Mouse (Mus musculus) forebrain, embryonic 14.5 days (tissue): ENCODE results near the gene Tusc2. TPM values are rescaled to one million over a fixed set of nuclear protein-coding genes. Genes with fewer than 3 reads are reported as not detected.
"Not testable (repeated sequence)": the region's sequence is repeated elsewhere in the genome, so short reads cannot be mapped to it uniquely, and the experiment has no call there.

Source experiments
- ATAC-seq: fragments of 200-750 bp; cut with Nextera tagmentation; 2 replicates; pipeline ENCODE4 v1.8.0; 2017; ENCODE audit warnings: mild to moderate bottlenecking, moderate library complexity
- DNase-seq: peaks from one replicate; pipeline ENCODE4 v3.0.0-alpha.2; 2015; ENCODE audit warnings: low spot score
- H3K27ac ChIP-seq: fragments of 300-500 bp; sonication (generic); 2 replicates; pipeline ENCODE4 v1.5.1; 2014; ENCODE audit warnings: low read depth, mild to moderate bottlenecking, control low read depth, low read length, moderate library complexity
- H3K27me3 ChIP-seq: fragments of 300-500 bp; sonication (generic); replicated peaks from 2 replicates; pipeline ENCODE4 v1.6.1; 2014; ENCODE audit warnings: low read length, control low read depth, mixed read lengths; ENCODE audit not compliant: control insufficient read depth, insufficient read depth
- H3K36me3 ChIP-seq: fragments of 300-500 bp; sonication (generic); 2 replicates; pipeline ENCODE4 v1.6.1; 2014; ENCODE audit warnings: low read length, control low read depth; ENCODE audit not compliant: control insufficient read depth, insufficient read depth
- H3K4me1 ChIP-seq: fragments of 300-500 bp; sonication (generic); 2 replicates; pipeline ENCODE4 v1.6.1; 2014; ENCODE audit warnings: antibody characterized with exemption, low read length, control low read depth; ENCODE audit not compliant: control insufficient read depth, insufficient read depth
- H3K4me2 ChIP-seq: fragments of 300-500 bp; sonication (generic); 2 replicates; pipeline ENCODE4 v1.6.1; 2014; ENCODE audit warnings: mild to moderate bottlenecking, control low read depth, low read length
- H3K4me3 ChIP-seq: fragments of 300-500 bp; sonication (generic); 2 replicates; pipeline ENCODE4 v1.5.1; 2014; ENCODE audit warnings: low read depth, low read length, control low read depth
- H3K9ac ChIP-seq: fragments of 300-500 bp; sonication (generic); 2 replicates; pipeline ENCODE4 v1.6.1; 2014; ENCODE audit warnings: mild to moderate bottlenecking, low read length, control low read depth, moderate library complexity
- H3K9me3 ChIP-seq: fragments of 300-500 bp; sonication (generic); replicated peaks from 2 replicates; pipeline ENCODE4 v1.6.1; 2016; ENCODE audit warnings: low read length, control low read depth, mixed read lengths; ENCODE audit not compliant: control insufficient read depth
- WGBS: fragments of 180-500 bp; shearing (Covaris S2); extraction: QIAGEN DNeasy Blood & Tissue Kit; methylation state at CpG from one replicate; pipeline ENCODE4 v1.1.7; 2014; 5-methylcytosine and 5-hydroxymethylcytosine counted together
- polyA plus RNA-seq: library from polyadenylated mRNA; unstranded; fragments of >200 nt; fragmentation: Nextera tagmentation; extraction: Ambion mirVana; gene quantifications from 2 replicates; pipeline ENCODE4 v1.2.1, GENCODE M21; 2014

The Tusc2 gene
- polyA plus RNA-seq, 1 experiment from 2014 or later, result 107 TPM

DNA sequence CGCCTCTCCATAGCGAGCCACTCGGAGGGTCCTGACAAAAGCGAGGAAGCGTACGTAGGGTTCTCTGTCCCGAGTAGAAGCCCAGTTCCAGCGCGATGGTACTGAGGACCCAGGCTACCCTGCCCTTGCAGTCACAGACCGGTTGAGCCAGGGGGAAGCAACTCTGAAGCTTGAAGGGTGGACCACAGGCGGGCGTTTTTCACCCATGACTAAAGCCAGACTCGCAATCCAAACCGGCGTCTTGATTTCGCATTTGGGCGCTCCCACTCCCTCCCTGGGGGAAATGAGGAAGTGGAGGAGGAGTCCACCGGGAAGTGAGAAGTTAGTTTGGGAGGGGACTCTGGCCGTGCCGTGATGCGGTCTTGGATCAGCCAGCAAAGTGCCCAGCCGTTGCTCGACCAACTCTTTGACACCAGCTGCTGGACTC lies 8.0 kb upstream of the Tusc2 start:
- no peak for DNase-seq
- H3K4me3 ChIP-seq, result peak overlapping the region; percentile 63
- H3K4me1 ChIP-seq, result peaks cover 31% of the 10 kb centered on the region
- peaks cover 31% of the 10 kb centered on the region for H3K36me3 ChIP-seq
- H3K4me2 ChIP-seq, result peak overlapping the region; percentile 89
- H3K27me3 ChIP-seq, result peaks cover 30% of the 10 kb centered on the region
- ATAC-seq, result no peak
- H3K9me3 ChIP-seq, result no peaks in the 10 kb centered on the region
- H3K27ac ChIP-seq, result peak overlapping the region; percentile 82
- peak overlapping the region; percentile 88 for H3K9ac ChIP-seq
- WGBS, result under 1% methylated on average over 23 of the region's 23 CpGs

DNA sequence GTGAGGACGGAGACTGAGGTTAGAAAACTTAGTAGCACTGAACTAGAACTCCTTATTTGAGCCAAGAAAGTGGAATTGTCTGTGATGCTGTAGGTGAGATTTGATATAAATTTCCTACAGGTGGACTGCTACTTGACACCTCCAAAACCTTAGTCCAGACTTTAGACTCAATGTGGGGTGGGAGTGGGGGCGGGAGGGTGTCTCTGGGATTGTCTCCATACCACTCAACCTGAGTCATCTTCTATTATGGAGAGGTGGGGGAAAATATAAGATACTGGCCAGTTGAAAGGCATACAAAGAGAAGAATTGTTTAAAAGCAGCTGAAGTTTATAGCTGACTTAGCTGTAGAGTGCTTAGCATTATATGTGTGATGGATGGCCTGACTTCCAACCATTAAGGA lies 7.4 kb upstream of the Tusc2 start:
- peaks cover 38% of the 10 kb centered on the region for H3K36me3 ChIP-seq
- 43% methylated on average over 2 of the region's 2 CpGs for WGBS
- no peak overlapping the region for H3K27ac ChIP-seq
- peak overlapping the region; percentile 88 for H3K9ac ChIP-seq
- H3K4me1 ChIP-seq, result peaks cover 31% of the 10 kb centered on the region
- H3K4me2 ChIP-seq, result peak overlapping the region; percentile 89
- ATAC-seq (no peak), DNase-seq (no peak)
- no peaks in the 10 kb centered on the region for H3K9me3 ChIP-seq
- peaks cover 25% of the 10 kb centered on the region for H3K27me3 ChIP-seq
- peak overlapping the region; percentile 63 for H3K4me3 ChIP-seq

DNA sequence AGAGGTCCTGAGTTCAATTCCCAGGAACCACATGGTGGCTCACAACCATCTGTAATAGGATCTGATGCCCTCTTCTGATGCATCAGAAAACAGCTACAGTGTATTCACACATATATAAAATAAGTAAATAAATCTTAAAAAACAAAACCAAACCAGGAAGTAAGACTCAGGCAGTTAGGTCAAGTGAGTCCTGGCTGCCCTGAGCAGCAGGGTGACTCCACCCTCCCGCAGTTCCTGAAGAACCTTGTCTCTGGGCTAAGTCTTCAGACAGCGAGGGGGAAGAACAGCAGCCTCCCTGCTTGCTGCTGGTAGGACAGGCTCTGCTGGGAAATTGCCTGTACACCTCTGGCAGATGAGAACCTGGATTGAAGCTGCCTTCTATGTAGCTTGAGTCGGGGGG lies 6.7 kb upstream of the Tusc2 start:
- WGBS, result 84% methylated on average over 3 of the region's 3 CpGs
- Histone ChIP-seq H3K9ac (peak overlapping the region; percentile 41; the same call in 1 of the 2 replicates), H3K4me2 (peak overlapping the region; percentile 89; the same call in 1 of the 2 replicates), H3K27ac (no peak overlapping the region), H3K36me3 (peaks cover 44% of the 10 kb centered on the region), H3K4me1 (peaks cover 29% of the 10 kb centered on the region), H3K9me3 (no peaks in the 10 kb centered on the region), H3K27me3 (peaks cover 19% of the 10 kb centered on the region), H3K4me3 (0 out of 2 replicates have a peak overlapping the region, but pooled peaks have one; percentile 63)
- ATAC-seq (no peak), DNase-seq (no peak)

DNA sequence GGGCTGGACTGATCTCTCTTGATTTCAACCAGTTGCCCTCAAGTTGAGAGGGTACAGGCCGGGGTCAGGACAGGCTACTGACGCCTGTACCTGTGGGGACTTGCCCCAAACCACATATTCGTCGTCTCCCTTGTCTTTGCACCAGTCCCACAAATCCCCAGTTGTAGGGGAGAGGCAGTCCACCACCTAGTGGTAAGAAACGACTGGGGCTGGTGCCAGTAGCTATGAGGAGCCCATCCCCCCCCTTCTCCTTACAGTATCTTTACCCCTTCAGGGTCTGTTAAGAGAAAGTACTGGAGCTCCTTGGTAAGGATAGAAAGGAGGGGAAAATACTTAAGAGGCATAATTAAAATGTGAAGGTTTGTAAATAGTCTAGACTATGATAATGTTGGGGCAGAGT lies 2.5 kb downstream of the Tusc2 start:
- not testable (repeated sequence) for H3K4me3 ChIP-seq, DNase-seq, H3K9ac ChIP-seq, H3K9me3 ChIP-seq, H3K27me3 ChIP-seq, H3K4me2 ChIP-seq, H3K27ac ChIP-seq, ATAC-seq
- Histone ChIP-seq H3K4me1 (peaks cover 24% of the 10 kb centered on the region), H3K36me3 (peaks cover 41% of the 10 kb centered on the region)
- 46% methylated on average over 5 of the region's 5 CpGs for WGBS

DNA sequence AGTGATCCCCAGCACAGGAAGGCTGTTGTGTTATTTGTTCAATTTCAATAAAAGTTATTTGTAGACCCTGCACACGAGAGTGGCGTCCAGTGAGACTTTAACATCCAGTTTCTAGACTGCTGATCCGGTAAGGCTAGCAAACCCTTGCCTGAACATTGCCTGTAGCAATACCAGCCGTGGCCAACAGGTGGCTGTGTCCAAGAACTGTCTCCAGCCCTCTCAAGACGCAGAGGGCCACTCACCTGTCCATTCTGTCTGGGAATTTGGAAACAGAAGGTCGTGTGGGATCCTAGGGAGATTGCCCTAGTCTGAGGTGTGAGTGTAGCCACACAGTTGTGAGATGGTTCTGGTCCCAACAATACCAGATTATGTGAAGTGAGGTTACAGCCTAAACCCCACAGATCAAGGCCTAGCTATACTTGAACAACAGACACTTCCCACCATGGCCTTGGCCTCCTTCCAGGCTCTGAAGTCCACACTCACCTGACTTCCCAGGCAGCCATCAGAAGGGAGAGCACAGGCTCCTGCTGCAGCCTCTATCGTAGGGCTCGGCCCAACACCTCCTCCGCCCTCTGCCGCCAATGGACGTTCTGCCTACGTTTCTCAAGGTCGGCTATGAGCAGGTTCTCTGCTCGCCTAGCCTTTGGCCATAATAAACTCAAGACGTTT lies 3.1 kb downstream of the Tusc2 start:
- DNase-seq, result peak; percentile 73
- Histone ChIP-seq H3K4me2 (0 out of 2 replicates have a peak overlapping the region, but pooled peaks have one; percentile 0), H3K9me3 (no peaks in the 10 kb centered on the region), H3K36me3 (peaks cover 41% of the 10 kb centered on the region), H3K27ac (no peak overlapping the region), H3K27me3 (no peaks in the 10 kb centered on the region), H3K4me1 (peaks cover 31% of the 10 kb centered on the region), H3K9ac (no peak overlapping the region), H3K4me3 (no peak overlapping the region)
- 60% methylated on average over 15 of the region's 15 CpGs for WGBS
- no peak for ATAC-seq

DNA sequence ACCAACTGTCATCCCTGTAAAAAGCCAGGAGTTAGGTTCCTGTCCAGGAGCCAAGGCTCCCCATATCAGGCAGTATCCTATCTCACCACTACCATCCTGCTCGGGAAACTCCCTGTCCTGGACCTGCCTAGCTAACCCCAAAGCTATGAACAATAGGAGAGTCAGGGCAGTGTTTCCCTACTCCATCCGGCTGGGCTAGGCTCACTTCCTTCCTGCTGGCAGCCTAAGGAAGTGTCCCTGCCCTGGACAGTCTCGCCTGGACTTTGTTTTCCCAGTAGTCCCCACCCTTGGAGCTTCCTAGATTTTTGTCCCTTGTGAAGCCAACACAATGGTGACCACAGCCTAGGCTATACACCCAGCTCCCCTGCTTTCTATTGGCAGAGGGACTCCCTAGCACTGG lies 3.8 kb downstream of the Tusc2 start:
- Histone ChIP-seq H3K9ac (no peak overlapping the region), H3K27ac (no peak overlapping the region), H3K4me1 (peaks cover 31% of the 10 kb centered on the region), H3K27me3 (no peaks in the 10 kb centered on the region), H3K9me3 (no peaks in the 10 kb centered on the region), H3K36me3 (peaks cover 41% of the 10 kb centered on the region), H3K4me3 (no peak overlapping the region), H3K4me2 (no peak overlapping the region)
- ATAC-seq (no peak), DNase-seq (no peak)
- WGBS, result 64% methylated on average over 3 of the region's 3 CpGs

DNA sequence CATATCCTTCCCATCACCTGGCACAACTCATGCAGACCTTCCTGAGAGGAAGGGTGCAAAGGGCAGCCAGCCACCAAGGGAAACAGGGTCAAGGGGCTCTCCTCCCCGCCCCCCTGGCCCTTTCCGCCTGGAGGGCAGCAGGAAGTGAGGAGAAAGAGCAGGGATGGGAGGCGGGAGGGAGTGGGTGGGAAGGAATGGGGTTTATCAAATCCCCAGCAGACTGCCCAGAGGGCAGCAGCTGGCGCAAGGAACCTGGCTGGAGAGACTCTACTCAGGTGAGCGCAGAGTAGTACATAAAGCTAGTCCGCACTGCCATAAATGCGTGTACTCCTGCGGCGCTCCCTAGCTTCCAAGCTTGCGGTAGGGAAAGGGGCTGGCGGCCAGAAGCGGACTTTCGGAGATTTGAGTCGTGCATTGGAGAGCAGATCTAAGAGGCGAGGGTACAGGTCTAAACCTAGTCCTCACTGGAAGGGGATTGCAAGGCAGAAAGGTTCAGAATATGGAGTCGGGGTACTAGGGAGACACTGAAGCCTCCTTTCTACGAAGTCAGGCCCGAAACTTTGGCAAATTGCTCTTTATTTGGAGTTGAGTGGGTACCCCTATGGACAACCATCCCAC lies 4.8 kb downstream of the Tusc2 start, which contains the start of gene Hyal2:
Gene Hyal2 (plus strand): TSS at position 244 of the 618 bp plus-strand sequence.
- peak within 1 kb of the TSS; percentile 77 for H3K27ac ChIP-seq
- no peaks in the 10 kb centered on the region for H3K9me3 ChIP-seq
- H3K36me3 ChIP-seq, result peaks cover 43% of the 10 kb centered on the region
- no peak for ATAC-seq
- H3K4me1 ChIP-seq, result peaks cover 31% of the 10 kb centered on the region
- H3K4me2 ChIP-seq, result peak within 1 kb of the TSS; percentile 92
- DNase-seq, result no peak
- H3K9ac ChIP-seq, result peak within 1 kb of the TSS; percentile 92
- 4% methylated on average over 18 of the region's 18 CpGs for WGBS
- H3K4me3 ChIP-seq, result peak within 1 kb of the TSS; percentile 88
- H3K27me3 ChIP-seq, result no peaks in the 10 kb centered on the region

DNA sequence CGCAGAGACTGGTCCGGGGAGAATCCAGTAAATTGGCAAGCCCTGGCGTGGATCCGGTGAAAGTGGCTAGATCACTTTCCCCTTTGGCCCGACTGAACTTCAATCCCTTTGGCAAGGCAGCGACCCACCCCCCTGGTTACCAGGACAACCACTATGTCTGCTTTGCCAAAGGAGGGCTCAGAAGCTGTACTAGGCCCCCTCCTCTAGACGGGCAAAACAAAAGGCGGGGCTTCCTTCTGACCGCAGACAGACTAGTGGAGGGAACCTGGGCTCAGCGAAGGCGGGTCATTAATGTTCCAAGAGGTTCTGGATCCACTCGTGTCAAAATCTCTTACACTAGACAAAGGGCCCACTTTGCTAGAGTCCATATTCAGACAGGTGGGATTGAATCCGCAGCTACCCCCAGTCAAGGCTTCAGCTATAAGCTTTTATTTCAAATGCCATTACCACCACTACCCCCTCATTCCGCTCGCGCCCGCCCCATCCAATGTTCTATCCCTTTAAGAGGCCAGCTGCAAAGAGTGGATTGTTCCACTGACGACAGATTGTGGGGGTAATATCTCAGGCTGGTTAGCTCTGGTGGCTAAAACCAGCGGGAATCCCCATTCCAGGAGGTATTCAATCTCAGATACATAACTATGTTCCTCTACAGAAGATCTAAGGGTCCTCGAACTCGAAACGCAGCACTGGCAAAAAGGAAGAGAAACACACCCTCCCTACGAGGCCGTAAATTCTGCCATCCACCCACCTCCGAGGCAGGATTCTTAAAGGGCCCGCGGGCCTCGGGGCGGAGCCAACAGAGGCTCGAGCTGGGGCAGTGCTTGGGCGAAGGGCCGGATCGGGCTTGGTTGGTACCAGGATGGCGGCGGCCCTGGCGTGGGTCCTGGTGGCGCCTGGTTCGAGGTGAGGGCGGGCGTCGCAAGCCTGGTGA lies 5.5 kb downstream of the Tusc2 start:
- Histone ChIP-seq H3K9ac (peak overlapping the region; percentile 92), H3K27ac (peak overlapping the region; percentile 77), H3K27me3 (no peaks in the 10 kb centered on the region), H3K4me1 (peaks cover 29% of the 10 kb centered on the region), H3K36me3 (peaks cover 51% of the 10 kb centered on the region), H3K4me2 (peak overlapping the region; percentile 92), H3K9me3 (no peaks in the 10 kb centered on the region), H3K4me3 (peak overlapping the region; percentile 88)
- peak; percentile 91 for ATAC-seq
- WGBS, result under 1% methylated on average over 41 of the region's 41 CpGs
- peak; percentile 95 for DNase-seq
